Mouse (Mus musculus): ENCODE results near the gene Pcsk7.

- TF ChIP-seq POLR2A (IDR thresholded peaks at IDR 0.05; ENCODE audit: low read depth, low read length) (no peak), CTCF (conservative IDR thresholded peaks at IDR 0.05; ENCODE audit: insufficient read depth, insufficient read length, low read depth, low read length) (no peak)
Measured at GRCm38 (mm10) chr9:45935628-45936210, 29.4 kb downstream of the Pcsk7 start, which contains the start of gene Tagln.

Measured in kidney, adult 2 months (tissue).